Mouse (Mus musculus) embryonic facial prominence, embryonic 15.5 days (tissue): ENCODE results near the gene Mettl1. TPM values are rescaled to one million over a fixed set of nuclear protein-coding genes. Genes with fewer than 3 reads are reported as not detected.
A peak's percentile ranks its signal among the peaks of the same experiment; 100 is the strongest.
"Not testable (repeated sequence)": the region's sequence is repeated elsewhere in the genome, so short reads cannot be mapped to it uniquely, and the experiment has no call there.

Experiments
- ATAC-seq: fragments of 200-750 bp; cut with Nextera tagmentation; 2 replicates; pipeline ENCODE4 v1.8.0; 2017; ENCODE audit warnings: low read depth, moderate TSS enrichment; ENCODE audit not compliant: insufficient number of reproducible peaks, low FRiP score, low TSS enrichment
- H3K27ac ChIP-seq: fragments of 300-500 bp; sonication (generic); replicated peaks from 2 replicates; pipeline ENCODE4 v1.5.1; 2015; ENCODE audit warnings: mild to moderate bottlenecking, inconsistent platforms
- H3K27me3 ChIP-seq: fragments of 300-500 bp; sonication (generic); 2 replicates; pipeline ENCODE4 v1.6.1; 2015; ENCODE audit warnings: inconsistent platforms
- H3K36me3 ChIP-seq: fragments of 300-500 bp; sonication (generic); 2 replicates; pipeline ENCODE4 v1.6.1; 2015; ENCODE audit warnings: mild to moderate bottlenecking, inconsistent platforms
- H3K4me1 ChIP-seq: fragments of 300-500 bp; sonication (generic); 2 replicates; pipeline ENCODE4 v1.6.1; 2015; ENCODE audit warnings: inconsistent platforms
- H3K4me2 ChIP-seq: fragments of 300-500 bp; sonication (generic); replicated peaks from 2 replicates; pipeline ENCODE4 v1.6.1; 2015; ENCODE audit warnings: mild to moderate bottlenecking, inconsistent platforms
- H3K4me3 ChIP-seq: fragments of 300-500 bp; sonication (generic); replicated peaks from 2 replicates; pipeline ENCODE4 v1.5.1; 2015; ENCODE audit warnings: mild to moderate bottlenecking, inconsistent platforms
- H3K9ac ChIP-seq: fragments of 300-500 bp; sonication (generic); 2 replicates; pipeline ENCODE4 v1.6.1; 2015; ENCODE audit warnings: inconsistent platforms
- H3K9me3 ChIP-seq: fragments of 300-500 bp; sonication (generic); replicated peaks from 2 replicates; pipeline ENCODE4 v1.6.1; 2016; ENCODE audit warnings: inconsistent platforms
- WGBS: fragments of 180-500 bp; shearing (Covaris S2); methylation state at CpG from one replicate; pipeline ENCODE4 v1.1.7; 2015; 5-methylcytosine and 5-hydroxymethylcytosine counted together
- polyA plus RNA-seq: library from polyadenylated mRNA; unstranded; fragments of >200 nt; fragmentation: Nextera tagmentation; extraction: Ambion mirVana; gene quantifications from 2 replicates; pipeline ENCODE4 v1.2.1, GENCODE M21; 2015

Mettl1 gene
- polyA plus RNA-seq, 1 experiment from 2014 or later = 55.2 TPM

- Histone ChIP-seq H3K4me3 (peak overlapping the region; percentile 73), H3K36me3 (peaks cover 41% of the 10 kb centered on the region), H3K27ac (peak overlapping the region; percentile 95), H3K4me1 (peaks cover 30% of the 10 kb centered on the region), H3K9me3 (no peaks in the 10 kb centered on the region), H3K4me2 (peak overlapping the region; percentile 67), H3K27me3 (no peaks in the 10 kb centered on the region), H3K9ac (peak overlapping the region; percentile 59)
- ATAC-seq = peak; percentile 58
- 7% methylated on average over 30 of the region's 30 CpGs for WGBS
Measured at GRCm38 (mm10) chr10:127069281-127070189, 28.3 kb downstream of the Mettl1 start.

- peaks cover 33% of the 10 kb centered on the region for H3K36me3 ChIP-seq
- peaks cover 3% of the 10 kb centered on the region for H3K27me3 ChIP-seq
- WGBS = under 1% methylated on average over 36 of the region's 36 CpGs
Measured at GRCm38 (mm10) chr10:127070190-127071121, 29.2 kb downstream of the Mettl1 start, which contains the start of gene Tspan31. TSS of gene Tspan31 (minus strand) at chr10:127070264.

DNA sequence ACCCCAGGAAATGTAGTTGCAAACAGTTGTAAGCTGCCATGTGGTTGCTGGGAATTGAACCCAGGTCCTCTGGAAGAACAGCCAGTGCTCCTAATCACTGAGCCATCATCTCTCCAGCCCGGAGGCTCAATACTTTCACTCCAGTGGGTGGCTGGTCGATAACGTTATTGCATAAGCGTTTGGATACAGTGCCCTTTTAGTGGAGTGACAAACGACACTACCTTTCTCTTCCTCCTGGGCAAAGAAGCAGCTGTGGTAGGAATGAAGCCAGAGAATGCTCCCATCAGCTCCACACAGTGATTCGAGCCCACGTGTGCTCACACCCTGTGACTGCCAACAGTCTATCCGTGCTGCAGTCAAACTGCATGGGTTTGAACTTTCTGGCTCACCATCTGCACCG is 30.0 kb downstream of the Mettl1 start:
- no peak for ATAC-seq
- 74% methylated on average over 9 of the region's 9 CpGs for WGBS
- Histone ChIP-seq H3K27ac (no peak overlapping the region), H3K27me3 (peaks cover 6% of the 10 kb centered on the region), H3K4me3 (peak overlapping the region; percentile 73), H3K9me3 (no peaks in the 10 kb centered on the region), H3K4me1 (peaks cover 24% of the 10 kb centered on the region), H3K4me2 (peak overlapping the region; percentile 67), H3K36me3 (peaks cover 26% of the 10 kb centered on the region), H3K9ac (no peak overlapping the region)

More at GRCm38 (mm10) chr10:127070190-127071121, 29.2 kb downstream of the Mettl1 start, which contains the start of gene Tspan31:
- peak; percentile 93 for ATAC-seq
- H3K4me2 ChIP-seq = peak within 1 kb of the TSS; percentile 67
- H3K9ac ChIP-seq = peak within 1 kb of the TSS; percentile 59
- peak within 1 kb of the TSS; percentile 95 for H3K27ac ChIP-seq
- peak within 1 kb of the TSS; percentile 73 for H3K4me3 ChIP-seq
- H3K9me3 ChIP-seq = no peaks in the 10 kb centered on the region
- H3K4me1 ChIP-seq = peaks cover 24% of the 10 kb centered on the region

GRCm38 (mm10) chr10:127072270-127072669 is 31.1 kb downstream of the Mettl1 start:
- H3K36me3 ChIP-seq = peaks cover 15% of the 10 kb centered on the region
- not testable (repeated sequence) for H3K9me3 ChIP-seq, H3K9ac ChIP-seq, ATAC-seq, H3K27ac ChIP-seq, H3K4me3 ChIP-seq, H3K4me2 ChIP-seq
- H3K4me1 ChIP-seq = peaks cover 24% of the 10 kb centered on the region
- WGBS = 77% methylated on average over 4 of the region's 4 CpGs
- H3K27me3 ChIP-seq = peaks cover 16% of the 10 kb centered on the region

- WGBS = 66% methylated on average over 2 of the region's 2 CpGs
Measured at GRCm38 (mm10) chr10:127072969-127073368, 31.8 kb downstream of the Mettl1 start.

GRCm38 (mm10) chr10:127073981-127074380 is 32.8 kb downstream of the Mettl1 start:
- Histone ChIP-seq H3K36me3 (no peaks in the 10 kb centered on the region), H3K9me3 (no peaks in the 10 kb centered on the region), H3K4me2 (no peak overlapping the region), H3K4me1 (peaks cover 26% of the 10 kb centered on the region), H3K9ac (no peak overlapping the region), H3K27me3 (peaks cover 31% of the 10 kb centered on the region), H3K4me3 (no peak overlapping the region), H3K27ac (no peak overlapping the region)
- WGBS = 84% methylated on average over 1 of the region's 1 CpGs
- ATAC-seq = no peak

More at GRCm38 (mm10) chr10:127072969-127073368, 31.8 kb downstream of the Mettl1 start:
- not testable (repeated sequence) for H3K4me2 ChIP-seq, H3K27ac ChIP-seq, H3K4me3 ChIP-seq, H3K36me3 ChIP-seq, H3K9me3 ChIP-seq, ATAC-seq, H3K9ac ChIP-seq
- H3K27me3 ChIP-seq = peaks cover 23% of the 10 kb centered on the region
- H3K4me1 ChIP-seq = peaks cover 27% of the 10 kb centered on the region

DNA sequence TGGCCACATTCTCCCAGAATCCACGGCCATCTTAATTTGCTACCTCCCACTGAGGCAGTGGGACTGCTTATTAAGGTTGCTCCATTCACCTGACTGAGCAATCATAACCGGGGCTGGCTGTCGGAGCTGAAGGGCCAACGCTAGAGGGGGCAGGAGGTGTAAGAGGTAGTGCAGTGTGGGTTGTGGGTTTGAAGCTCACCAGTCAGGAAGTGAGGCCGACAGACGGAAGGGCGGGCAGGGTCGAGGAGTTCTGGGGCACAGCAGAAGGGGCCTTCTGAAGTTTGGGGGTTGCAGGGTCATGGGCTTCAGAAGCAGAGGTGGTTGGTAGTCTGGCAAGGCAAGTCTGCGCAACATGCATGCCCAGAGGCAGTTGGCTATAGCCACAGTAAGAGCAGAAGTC is 33.9 kb downstream of the Mettl1 start, which contains the start of gene Agap2:
Gene Agap2 (plus strand): TSS at position 205 of the 400 bp plus-strand sequence.
- 64% methylated on average over 9 of the region's 9 CpGs for WGBS
- Histone ChIP-seq H3K4me1 (peaks cover 31% of the 10 kb centered on the region), H3K4me2 (no peak within 1 kb of the TSS), H3K36me3 (no peaks in the 10 kb centered on the region), H3K27ac (no peak within 1 kb of the TSS), H3K4me3 (no peak within 1 kb of the TSS), H3K27me3 (peaks cover 42% of the 10 kb centered on the region), H3K9ac (no peak within 1 kb of the TSS), H3K9me3 (no peaks in the 10 kb centered on the region)
- ATAC-seq = no peak

- Histone ChIP-seq H3K9me3 (no peaks in the 10 kb centered on the region), H3K27me3 (peaks cover 47% of the 10 kb centered on the region), H3K4me2 (no peak overlapping the region), H3K9ac (no peak overlapping the region), H3K27ac (no peak overlapping the region), H3K4me3 (no peak overlapping the region), H3K36me3 (no peaks in the 10 kb centered on the region), H3K4me1 (peaks cover 36% of the 10 kb centered on the region)
- 62% methylated on average over 8 of the region's 8 CpGs for WGBS
- ATAC-seq = no peak
Measured at GRCm38 (mm10) chr10:127075651-127076050, 34.4 kb downstream of the Mettl1 start.

- Histone ChIP-seq H3K4me2 (no peak overlapping the region), H3K27ac (no peak overlapping the region), H3K9me3 (no peaks in the 10 kb centered on the region), H3K9ac (no peak overlapping the region), H3K27me3 (peaks cover 52% of the 10 kb centered on the region), H3K4me1 (peaks cover 36% of the 10 kb centered on the region), H3K4me3 (no peak overlapping the region), H3K36me3 (no peaks in the 10 kb centered on the region)
- ATAC-seq = no peak
- 42% methylated on average over 4 of the region's 4 CpGs for WGBS
Measured at GRCm38 (mm10) chr10:127076082-127076481, 34.9 kb downstream of the Mettl1 start.

DNA sequence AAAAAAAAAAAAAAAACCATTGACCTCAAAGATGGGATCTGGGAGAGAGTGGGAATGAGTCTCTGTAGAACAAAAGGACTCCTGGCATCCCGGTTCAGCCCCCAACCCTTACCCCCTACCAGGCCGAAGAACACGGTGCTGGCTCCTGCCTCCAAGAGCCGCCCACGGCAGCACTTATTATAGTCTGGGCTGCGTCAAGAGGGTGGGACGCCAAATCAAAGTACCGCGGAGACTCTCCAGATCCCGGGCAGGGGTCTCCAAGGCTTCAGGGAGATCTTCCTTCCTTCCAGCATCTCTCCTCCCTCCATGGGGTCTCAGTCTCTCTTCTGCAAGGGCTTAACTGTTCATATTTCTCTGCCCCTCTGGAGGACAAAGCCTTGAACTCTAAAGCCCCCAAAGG is 36.3 kb downstream of the Mettl1 start:
- no peak overlapping the region for H3K4me3 ChIP-seq
- H3K9ac ChIP-seq = no peak overlapping the region
- 10% methylated on average over 10 of the region's 10 CpGs for WGBS
- no peak overlapping the region for H3K4me2 ChIP-seq
- no peaks in the 10 kb centered on the region for H3K36me3 ChIP-seq
- no peaks in the 10 kb centered on the region for H3K9me3 ChIP-seq
- peaks cover 45% of the 10 kb centered on the region for H3K4me1 ChIP-seq
- no peak overlapping the region for H3K27ac ChIP-seq
- H3K27me3 ChIP-seq = peaks cover 65% of the 10 kb centered on the region
- ATAC-seq = no peak
